Mouse (Mus musculus) ES-Bruce4 (cell line): ENCODE measurements around the gene Rarres1.

ENCODE experiments used
- CTCF ChIP-seq: IDR thresholded peaks from one replicate; pipeline ENCODE4 v1.8.1; 2011; ENCODE audit warnings: low read depth, low read length
- EP300 ChIP-seq: IDR thresholded peaks from 2 replicates; pipeline ENCODE4 v1.6.1; 2011; ENCODE audit warnings: low read depth, low read length; ENCODE audit not compliant: insufficient read depth
- POLR2A ChIP-seq: IDR thresholded peaks from one replicate; pipeline ENCODE4 v1.8.1; 2011; ENCODE audit warnings: low read length; ENCODE audit not compliant: insufficient read depth

- TF ChIP-seq CTCF, result no peak
- TF ChIP-seq EP300, result no peak
- no peak for TF ChIP-seq POLR2A
These were observed 32.9 kb downstream of the Rarres1 start for GRCm38 (mm10) chr3:67482400-67482799.
